Mouse (Mus musculus): ENCODE results near the gene Setd7.

DNA sequence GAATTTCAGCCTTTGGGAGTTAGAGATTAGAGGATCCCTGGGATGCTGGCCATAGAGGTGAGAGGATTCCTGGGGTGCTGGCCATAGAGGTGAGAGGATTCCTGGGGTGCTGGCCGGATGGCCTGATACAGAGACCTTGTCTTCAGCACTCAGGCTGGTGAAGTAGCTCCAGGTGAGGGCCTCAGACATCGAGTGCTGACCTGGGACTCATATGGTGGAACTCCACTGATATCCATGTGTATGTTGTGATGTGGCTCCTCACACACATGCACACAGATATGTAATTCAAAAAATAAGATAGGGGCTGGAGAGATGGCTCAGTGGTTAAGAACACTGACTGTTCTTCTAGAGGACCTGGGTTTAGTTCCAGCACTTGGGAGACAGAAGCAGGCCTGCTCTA, 80.8 kb downstream of the Setd7 start:
- TF ChIP-seq CTCF (IDR thresholded peaks at IDR 0.05; ENCODE audit: low read depth), result no peak
- no peak for TF ChIP-seq EP300 (IDR thresholded peaks at IDR 0.05; ENCODE audit: low read depth)

Data from heart, postnatal 0 days (tissue).